Mouse (Mus musculus) stomach, postnatal 0 days (tissue): ENCODE data around the gene Plcxd2. TPM values are rescaled to one million over a fixed set of nuclear protein-coding genes. Genes with fewer than 3 reads are reported as not detected.

ENCODE experiments used
- ATAC-seq: fragments of 200-750 bp; cut with Nextera tagmentation; 2 replicates; pipeline ENCODE4 v1.8.0; 2017; ENCODE audit not compliant: low FRiP score, low TSS enrichment
- DNase-seq: peaks from one replicate; pipeline ENCODE4 v3.0.0-alpha.2; 2016; ENCODE audit warnings: low spot score
- H3K27ac ChIP-seq: fragments of 300-500 bp; sonication (generic); replicated peaks from 2 replicates; pipeline ENCODE4 v1.5.1; 2014; ENCODE audit warnings: mild to moderate bottlenecking, control low read depth
- H3K27me3 ChIP-seq: fragments of 300-500 bp; sonication (generic); 2 replicates; pipeline ENCODE4 v1.6.1; 2014; ENCODE audit warnings: low read length; ENCODE audit not compliant: control insufficient read depth, insufficient read depth
- H3K36me3 ChIP-seq: fragments of 300-500 bp; sonication (generic); 2 replicates; pipeline ENCODE4 v1.6.1; 2014; ENCODE audit warnings: low read length, mixed read lengths; ENCODE audit not compliant: control insufficient read depth, insufficient read depth
- H3K4me1 ChIP-seq: fragments of 300-500 bp; sonication (generic); replicated peaks from 2 replicates; pipeline ENCODE4 v1.6.1; 2014; ENCODE audit warnings: antibody characterized with exemption; ENCODE audit not compliant: control insufficient read depth, insufficient read depth
- H3K4me2 ChIP-seq: fragments of 300-500 bp; sonication (generic); replicated peaks from 2 replicates; pipeline ENCODE4 v1.6.1; 2014; ENCODE audit warnings: low read depth, mild to moderate bottlenecking, control low read depth, moderate library complexity
- H3K4me3 ChIP-seq: fragments of 300-500 bp; sonication (generic); 2 replicates; pipeline ENCODE4 v1.5.1; 2014; ENCODE audit warnings: low read depth, low read length, control low read depth
- H3K9ac ChIP-seq: fragments of 300-500 bp; sonication (generic); 2 replicates; pipeline ENCODE4 v1.6.1; 2014; ENCODE audit warnings: mild to moderate bottlenecking, low read length, control low read depth, mixed read lengths
- H3K9me3 ChIP-seq: fragments of 300-500 bp; sonication (generic); 2 replicates; pipeline ENCODE4 v1.6.1; 2016; ENCODE audit warnings: low read length; ENCODE audit not compliant: control insufficient read depth
- CTCF ChIP-seq: IDR thresholded peaks from 2 replicates; pipeline ENCODE4 v1.5.1; 2016; ENCODE audit warnings: antibody characterized with exemption, low read depth, mild to moderate bottlenecking, moderate library complexity
- EP300 ChIP-seq: optimal IDR thresholded peaks from 2 replicates; pipeline ENCODE3; 2016; ENCODE audit warnings: antibody characterized with exemption
- WGBS: fragments of 180-500 bp; shearing (Covaris S2); extraction: QIAGEN DNeasy Blood & Tissue Kit; methylation state at CpG from one replicate; pipeline ENCODE4 v1.1.7; 2014; 5-methylcytosine and 5-hydroxymethylcytosine counted together
- polyA plus RNA-seq: library from polyadenylated mRNA; unstranded; fragments of >200 nt; fragmentation: Nextera tagmentation; extraction: Ambion mirVana; gene quantifications from 2 replicates; pipeline ENCODE4 v1.2.1, GENCODE M21; 2015

Plcxd2 gene
- polyA plus RNA-seq, 1 experiment from 2014 or later = 2.2 TPM

DNA sequence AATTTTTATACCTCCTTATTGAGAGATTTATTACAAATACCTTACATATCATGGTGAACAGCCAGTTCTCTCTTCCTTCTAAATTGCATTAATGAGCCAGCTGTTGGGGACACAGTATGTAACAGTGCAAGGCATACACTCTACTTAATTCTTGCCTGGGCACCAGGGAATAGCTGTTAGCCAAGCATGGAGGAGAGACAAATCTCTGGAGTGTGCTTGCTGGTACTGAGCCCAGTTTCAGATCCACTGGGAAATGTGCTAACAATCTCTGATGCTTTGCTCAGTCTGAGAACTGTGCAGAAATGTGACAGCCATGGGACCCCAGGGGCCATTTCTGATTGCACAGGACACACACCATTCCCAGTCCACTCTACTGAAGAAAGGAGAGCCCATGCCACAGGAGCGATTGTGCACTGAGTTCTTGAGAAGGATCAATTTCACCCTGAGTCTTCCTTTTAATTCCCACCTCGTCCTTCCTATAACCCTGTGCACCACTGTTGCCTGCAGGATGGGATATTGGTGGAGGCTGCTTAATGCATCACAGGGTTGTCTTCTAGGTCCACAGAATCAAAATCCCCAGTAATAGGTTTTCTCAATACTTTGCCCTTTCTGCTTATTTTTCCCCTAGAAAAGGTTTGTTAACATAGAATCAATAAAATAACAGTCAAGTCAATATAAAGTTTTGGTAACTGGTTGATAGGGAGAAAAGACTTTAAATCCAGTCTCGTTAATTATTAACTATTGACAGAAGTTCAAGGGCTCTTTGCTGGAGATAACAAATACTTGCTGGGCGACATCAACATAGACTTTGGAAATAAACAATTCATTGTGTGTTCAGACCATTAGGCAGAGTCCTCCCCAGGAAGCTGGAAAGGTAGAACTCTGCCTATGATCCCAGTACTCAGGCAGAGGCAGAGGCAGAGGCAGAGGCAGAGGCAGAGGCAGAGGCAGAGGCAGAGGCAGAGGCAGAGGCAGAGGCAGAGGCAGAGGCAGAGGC is 25.1 kb downstream of the Plcxd2 start:
- H3K4me3 ChIP-seq = no peak overlapping the region
- no peaks in the 10 kb centered on the region for H3K27me3 ChIP-seq
- H3K9ac ChIP-seq = no peak overlapping the region
- DNase-seq (no peak), ATAC-seq (peak; percentile 86)
- no peaks in the 10 kb centered on the region for H3K9me3 ChIP-seq
- WGBS = 57% methylated on average over 4 of the region's 4 CpGs
- H3K4me2 ChIP-seq = no peak overlapping the region
- H3K27ac ChIP-seq = no peak overlapping the region
- no peaks in the 10 kb centered on the region for H3K4me1 ChIP-seq
- no peak for TF ChIP-seq EP300
- no peak for TF ChIP-seq CTCF
- no peaks in the 10 kb centered on the region for H3K36me3 ChIP-seq

DNA sequence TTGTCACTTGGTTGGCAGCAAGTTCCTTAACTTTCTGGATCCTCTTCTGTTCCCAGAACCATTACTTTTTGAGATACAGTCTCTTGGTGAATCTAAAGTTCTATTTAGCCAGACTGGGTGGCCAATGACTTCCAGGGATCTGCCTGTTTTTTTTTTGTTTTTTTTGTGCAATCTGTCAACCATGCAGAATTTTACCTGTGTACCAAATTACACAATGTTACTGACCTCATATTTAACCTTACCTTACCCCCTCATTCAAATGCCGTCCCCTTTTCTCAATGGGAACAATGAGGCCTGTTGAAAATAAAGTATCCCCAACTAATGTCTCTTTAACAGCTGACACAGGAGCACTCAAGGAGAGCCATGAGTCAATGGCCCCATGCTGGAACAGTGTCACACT is 33.8 kb downstream of the Plcxd2 start:
- Histone ChIP-seq H3K27ac (no peak overlapping the region), H3K4me3 (no peak overlapping the region), H3K9ac (no peak overlapping the region), H3K36me3 (no peaks in the 10 kb centered on the region), H3K4me2 (no peak overlapping the region), H3K4me1 (no peaks in the 10 kb centered on the region), H3K27me3 (no peaks in the 10 kb centered on the region), H3K9me3 (no peaks in the 10 kb centered on the region)
- WGBS = 93% methylated on average over 1 of the region's 1 CpGs
- ATAC-seq (no peak), DNase-seq (no peak)
- TF ChIP-seq CTCF (no peak), EP300 (no peak)

DNA sequence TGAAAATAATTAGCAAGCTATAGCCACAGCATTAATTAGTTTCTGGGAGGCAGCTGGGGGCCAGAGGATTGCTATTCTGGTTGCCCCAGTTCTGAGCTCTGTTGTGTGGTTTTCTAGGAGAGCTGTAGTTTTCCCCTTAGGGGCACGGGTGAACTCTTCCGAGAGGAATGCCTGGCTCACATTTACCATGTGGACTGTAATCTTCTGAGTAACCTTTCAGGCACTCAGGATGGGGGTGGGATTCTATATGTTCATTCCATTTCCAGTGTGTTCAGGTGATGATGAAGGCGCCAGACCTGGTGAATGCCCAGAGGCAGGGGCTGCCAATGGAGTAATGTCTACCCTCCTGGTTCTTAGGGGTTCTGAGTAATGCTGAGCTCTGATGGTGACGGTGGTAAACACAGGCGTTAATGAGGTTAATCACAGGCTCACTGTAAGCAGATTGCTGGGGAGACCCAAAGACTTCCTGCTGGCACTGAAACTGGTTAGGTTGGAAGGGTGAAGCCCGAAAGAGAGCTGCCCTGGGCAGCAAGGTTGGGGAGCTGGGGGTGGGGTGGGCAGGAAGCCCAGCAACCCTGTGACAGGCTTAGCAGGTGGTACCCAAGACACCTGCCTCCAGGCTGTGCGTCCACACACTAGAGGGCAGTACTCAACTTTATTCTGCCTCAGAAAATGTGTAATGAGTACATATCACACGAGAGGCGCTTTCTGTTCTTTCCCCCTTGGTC is 35.9 kb downstream of the Plcxd2 start:
- H3K9ac ChIP-seq = no peak overlapping the region
- ATAC-seq = 0 out of 2 replicates have a peak, but pooled peaks have one; percentile 56
- TF ChIP-seq EP300 = no peak
- peak; percentile 65 for TF ChIP-seq CTCF
- WGBS = 55% methylated on average over 9 of the region's 9 CpGs
- H3K4me1 ChIP-seq = no peaks in the 10 kb centered on the region
- H3K36me3 ChIP-seq = no peaks in the 10 kb centered on the region
- H3K27ac ChIP-seq = no peak overlapping the region
- H3K4me2 ChIP-seq = no peak overlapping the region
- H3K27me3 ChIP-seq = no peaks in the 10 kb centered on the region
- no peaks in the 10 kb centered on the region for H3K9me3 ChIP-seq
- DNase-seq = peak; percentile 28
- no peak overlapping the region for H3K4me3 ChIP-seq

DNA sequence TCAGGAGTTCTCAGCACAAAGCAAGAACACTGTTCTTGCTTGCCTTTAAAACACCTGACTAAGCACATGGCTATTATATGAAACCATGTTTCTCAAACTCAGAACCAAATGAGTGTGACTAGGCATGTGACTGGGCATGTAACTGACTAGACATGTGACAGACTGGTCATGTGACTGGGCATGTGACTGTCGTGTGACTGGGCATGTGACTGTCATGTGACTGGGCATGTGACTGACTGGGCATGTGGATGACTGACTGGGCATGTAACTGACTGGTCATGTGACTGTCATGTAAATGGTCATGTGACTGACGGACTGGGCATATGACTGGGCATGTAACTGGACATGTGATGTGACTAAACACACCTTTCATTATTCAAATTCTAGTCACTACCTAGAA is 39.8 kb downstream of the Plcxd2 start:
- TF ChIP-seq CTCF = no peak
- TF ChIP-seq EP300 = no peak
- ATAC-seq (no peak; the same call in 1 of the 2 replicates), DNase-seq (no peak)
- Histone ChIP-seq H3K36me3 (no peaks in the 10 kb centered on the region), H3K4me1 (no peaks in the 10 kb centered on the region; the same call in 1 of the 2 replicates), H3K27ac (no peak overlapping the region), H3K4me2 (no peak overlapping the region), H3K27me3 (no peaks in the 10 kb centered on the region), H3K9me3 (no peaks in the 10 kb centered on the region), H3K4me3 (no peak overlapping the region), H3K9ac (no peak overlapping the region)
- WGBS = 95% methylated on average over 2 of the region's 2 CpGs

DNA sequence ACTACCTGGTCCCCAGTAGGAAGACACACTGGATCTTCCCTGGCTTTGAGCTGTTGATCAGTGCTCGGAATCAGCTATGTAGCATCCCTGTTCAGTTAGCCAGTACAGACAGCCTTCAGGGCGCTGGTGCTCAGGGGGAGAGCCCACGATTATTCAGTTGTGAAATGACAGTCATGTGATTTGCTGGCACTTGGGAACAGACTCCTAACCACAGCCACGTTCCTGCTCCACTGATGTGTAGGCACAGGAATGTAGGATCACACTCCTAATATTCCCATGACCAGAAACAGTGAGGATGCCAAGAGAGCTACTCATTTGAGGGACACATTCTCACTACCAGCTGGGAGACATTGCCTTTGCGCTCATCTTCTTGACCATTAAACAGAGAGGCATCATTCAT is 41.3 kb downstream of the Plcxd2 start:
- H3K9me3 ChIP-seq = no peaks in the 10 kb centered on the region
- H3K4me3 ChIP-seq = no peak overlapping the region
- H3K4me2 ChIP-seq = no peak overlapping the region
- H3K27me3 ChIP-seq = no peaks in the 10 kb centered on the region
- DNase-seq = no peak
- no peak overlapping the region for H3K9ac ChIP-seq
- TF ChIP-seq EP300 (no peak), CTCF (no peak)
- no peaks in the 10 kb centered on the region; the same call in 1 of the 2 replicates for H3K4me1 ChIP-seq
- ATAC-seq = no peak
- WGBS = 75% methylated on average over 5 of the region's 5 CpGs
- H3K36me3 ChIP-seq = no peaks in the 10 kb centered on the region
- no peak overlapping the region for H3K27ac ChIP-seq
